Mouse (Mus musculus) layer of hippocampus, adult 9-11 months (tissue): ENCODE data around the gene St8sia4.

Experiments used
- DNase-seq: peaks from one replicate; pipeline ENCODE4 v3.0.0; 2022

St8sia4 gene

DNA sequence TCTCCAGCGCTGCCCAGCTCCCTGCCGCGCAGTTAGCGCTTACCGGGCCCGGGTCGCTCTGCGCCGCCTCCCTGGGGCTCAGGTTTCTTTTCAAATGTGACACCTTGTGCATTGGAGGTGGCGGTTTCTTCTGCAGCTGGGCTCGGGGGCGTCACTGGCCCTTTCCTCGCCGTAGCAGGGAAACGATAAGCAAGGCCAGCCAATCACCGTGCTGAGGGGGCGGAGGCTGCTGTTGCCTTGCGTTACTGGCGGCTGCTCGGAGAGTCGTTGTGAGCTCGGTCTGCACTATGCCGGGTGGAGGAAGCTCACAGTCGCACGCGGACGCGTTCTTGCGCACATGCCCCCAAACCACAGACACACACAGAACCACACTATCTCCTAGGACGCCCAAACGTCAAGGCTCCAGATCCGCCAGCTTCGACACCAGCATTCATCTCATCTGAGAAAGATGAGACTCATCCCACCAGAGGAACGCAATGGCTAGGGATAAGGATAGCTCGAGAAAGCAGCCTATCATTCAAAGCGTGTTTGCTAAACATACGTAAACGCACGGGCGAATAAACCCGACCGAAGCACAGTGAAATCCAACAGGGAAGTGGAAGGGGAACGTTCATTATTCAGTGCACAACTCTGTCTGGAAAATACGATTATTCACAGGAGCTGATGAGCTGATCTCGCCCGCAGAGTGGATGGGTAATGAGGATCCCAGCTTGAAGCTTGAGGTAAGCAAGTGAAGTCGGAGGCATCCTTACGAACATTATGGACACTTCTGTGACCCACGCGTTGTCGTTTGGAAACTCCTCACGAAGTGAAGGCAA, at the start of gene St8sia4:
St8sia4 (minus strand) TSS at position 137 of the 818 bp plus-strand sequence.
- DNase-seq, result peak; percentile 92

DNA sequence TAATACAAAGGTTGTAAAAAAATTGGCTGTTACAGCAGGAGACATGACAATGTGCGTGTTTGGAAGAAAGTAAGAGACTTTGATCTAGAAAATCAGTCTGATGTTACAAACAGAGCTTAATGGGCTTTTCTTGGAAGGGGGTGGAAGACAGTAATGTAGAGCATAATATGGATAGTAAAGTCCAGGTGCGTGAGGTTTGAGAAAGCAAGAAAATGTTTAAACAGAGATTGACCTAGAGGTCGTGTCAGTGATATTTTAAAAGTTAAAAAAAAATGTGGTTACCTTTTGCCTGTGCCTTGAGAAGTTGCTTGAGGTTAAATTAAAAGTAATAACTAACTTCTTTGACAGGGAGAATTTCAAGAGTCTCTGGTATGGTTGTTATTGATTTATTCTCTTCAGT, 41.8 kb upstream of the St8sia4 start:
- no peak for DNase-seq

DNA sequence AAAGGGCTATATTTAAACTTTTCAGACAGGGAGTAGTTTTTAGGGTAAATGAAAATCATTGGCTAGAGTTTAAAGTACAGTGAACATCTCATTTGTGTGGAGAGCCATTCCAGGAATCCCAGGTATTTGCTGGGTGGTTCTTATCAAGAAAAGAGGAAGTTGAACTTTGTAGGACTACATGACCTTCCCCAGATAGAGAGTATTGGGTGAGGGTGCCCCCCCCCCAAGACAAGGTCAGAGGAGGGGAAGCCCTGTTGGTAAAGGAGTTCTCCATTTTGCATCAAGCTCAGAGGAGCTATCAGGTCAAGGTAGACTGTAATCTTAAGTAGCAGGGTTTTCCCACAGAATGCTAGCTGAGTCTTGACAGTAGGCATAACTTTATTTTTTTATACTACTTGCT, 32.5 kb upstream of the St8sia4 start:
- DNase-seq, result no peak

DNA sequence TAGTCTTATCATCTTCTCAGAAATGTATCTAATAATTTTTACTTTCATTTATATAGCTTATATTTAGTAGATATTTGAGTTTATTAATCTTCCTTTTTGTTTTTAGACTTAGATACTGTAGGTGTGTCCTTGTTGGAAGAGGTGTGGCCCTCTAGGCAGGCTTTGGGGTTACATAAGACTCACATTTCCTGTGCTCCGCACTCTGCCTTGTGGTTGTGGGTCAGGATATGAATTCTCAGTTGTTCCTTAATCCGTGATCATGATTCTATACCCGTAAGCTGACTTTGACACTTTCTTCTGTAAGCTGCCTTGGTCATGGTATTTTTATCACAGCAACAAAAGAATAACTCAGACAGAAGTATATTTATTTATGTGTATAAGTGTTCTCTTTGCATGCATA, 6.7 kb upstream of the St8sia4 start:
- no peak for DNase-seq

DNA sequence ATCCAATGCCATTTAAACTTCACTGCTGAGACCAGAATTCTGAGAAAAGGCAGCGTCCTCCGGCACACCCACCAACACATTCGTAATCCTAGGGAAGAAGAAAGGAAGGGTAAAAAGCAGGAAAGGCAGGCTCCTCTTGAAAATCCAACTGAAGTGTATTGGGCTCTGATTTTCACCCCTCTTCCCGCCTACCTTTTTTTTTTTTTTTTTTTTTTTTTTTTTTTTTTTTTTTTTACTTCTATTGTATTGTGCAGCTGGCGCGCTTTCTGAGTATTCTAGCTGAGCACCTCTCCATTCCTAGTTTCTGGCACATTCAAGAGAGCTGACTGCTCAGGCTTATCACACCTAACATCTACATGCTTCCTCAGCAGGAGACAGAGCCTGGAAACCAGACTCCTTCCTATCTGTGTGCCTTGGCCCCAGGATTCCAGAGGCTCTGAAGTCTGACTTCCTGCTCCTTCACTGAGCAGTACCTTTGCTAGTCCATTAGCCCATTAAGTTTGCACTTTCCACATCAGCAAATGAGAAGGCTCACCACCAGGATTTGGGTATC, 958 bp upstream of the St8sia4 start:
- DNase-seq, result no peak

DNA sequence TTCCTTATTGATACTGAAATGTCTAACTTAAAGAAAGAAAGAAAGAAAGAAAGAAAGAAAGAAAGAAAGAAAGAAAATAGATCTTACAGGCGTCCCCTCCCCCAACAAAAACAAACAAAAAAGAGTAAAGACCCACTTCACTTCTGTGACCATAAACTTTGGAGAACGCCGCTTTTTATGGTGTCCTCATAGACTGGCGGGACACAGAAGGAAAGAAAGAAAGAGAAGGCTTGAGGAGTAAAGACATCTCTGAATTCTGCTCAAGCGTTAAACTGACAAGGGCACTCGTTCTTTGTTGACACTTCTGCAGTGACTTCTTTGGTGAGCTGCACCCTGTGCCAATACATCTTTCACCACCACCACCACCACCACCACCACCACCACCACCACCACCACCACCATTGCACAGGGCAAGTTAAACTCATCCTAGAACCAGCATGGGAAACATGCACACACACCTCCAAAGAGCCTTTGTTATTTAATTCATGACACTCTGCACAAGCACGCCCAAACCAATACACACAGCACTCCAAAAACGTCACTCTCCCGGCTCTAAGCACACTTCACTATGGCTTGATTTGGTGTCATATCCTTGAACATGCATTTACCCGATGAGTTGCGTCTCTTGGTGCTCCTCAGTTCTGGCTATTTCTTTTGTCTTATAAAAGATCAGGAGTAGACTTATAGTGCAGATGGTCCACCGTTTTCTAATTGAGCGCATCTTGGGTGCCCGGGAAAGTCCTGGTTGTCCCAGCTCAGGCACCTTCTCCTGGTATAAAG, 640 bp downstream of the St8sia4 start:
- DNase-seq, result peak; percentile 10

DNA sequence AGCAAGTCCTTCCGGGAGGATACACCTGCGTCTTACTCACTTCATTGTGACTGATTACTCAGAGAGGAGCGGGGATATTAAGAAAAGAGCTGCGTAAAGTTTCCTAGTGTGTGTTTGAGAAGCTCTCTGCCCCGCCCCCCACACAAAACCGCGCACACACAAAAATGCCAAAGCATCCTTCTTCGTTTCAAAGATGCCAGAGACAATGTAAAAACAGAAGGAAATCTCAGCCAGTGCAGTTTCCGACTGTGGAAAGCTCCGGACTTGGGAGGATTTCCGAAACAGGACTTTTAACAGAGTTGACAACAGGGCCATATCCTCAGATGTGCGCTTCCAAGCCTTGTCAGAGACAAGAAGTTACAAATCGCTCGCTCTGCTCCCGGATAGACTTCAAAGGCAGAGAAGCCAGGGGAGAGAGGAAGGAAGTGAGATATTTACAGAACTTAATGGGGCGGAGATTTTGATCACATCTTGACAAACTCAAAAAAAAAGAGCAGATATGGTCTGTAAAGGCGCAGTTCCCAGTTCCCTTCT, 1.4 kb downstream of the St8sia4 start:
- no peak for DNase-seq

DNA sequence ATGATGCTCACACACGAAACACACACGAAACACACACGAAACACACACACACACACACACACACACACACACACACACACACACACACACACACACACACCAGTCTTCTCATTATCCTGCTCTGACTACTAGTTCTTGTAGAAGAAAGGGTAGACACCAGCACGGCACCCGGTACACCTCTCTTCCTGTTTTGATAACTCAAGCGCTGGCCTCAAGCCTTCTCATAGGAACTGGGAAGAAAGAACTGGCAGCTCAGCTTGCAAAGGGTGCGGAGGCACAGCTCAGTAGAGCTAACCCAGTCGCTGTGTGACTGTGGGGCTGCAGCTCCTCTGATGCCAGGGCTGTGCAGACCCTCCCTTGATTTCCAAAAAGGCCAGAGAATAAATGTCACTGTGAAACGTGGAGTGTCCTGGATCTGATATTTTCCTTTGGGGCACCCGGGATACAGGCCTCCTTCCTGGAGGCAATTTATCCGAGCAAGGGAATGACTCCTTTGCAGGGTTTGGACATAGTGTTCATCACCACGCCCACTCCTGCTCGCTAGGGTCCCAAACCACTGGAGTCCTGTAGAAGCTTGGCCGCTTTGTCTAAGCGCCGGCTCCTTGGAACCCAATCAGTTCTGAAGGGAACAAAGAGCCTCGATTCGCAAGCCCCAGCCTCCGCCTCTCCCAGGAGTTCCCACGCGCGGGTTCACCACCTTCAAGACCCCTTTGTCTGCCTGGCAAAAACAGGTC, 2.2 kb downstream of the St8sia4 start:
- no peak for DNase-seq

DNA sequence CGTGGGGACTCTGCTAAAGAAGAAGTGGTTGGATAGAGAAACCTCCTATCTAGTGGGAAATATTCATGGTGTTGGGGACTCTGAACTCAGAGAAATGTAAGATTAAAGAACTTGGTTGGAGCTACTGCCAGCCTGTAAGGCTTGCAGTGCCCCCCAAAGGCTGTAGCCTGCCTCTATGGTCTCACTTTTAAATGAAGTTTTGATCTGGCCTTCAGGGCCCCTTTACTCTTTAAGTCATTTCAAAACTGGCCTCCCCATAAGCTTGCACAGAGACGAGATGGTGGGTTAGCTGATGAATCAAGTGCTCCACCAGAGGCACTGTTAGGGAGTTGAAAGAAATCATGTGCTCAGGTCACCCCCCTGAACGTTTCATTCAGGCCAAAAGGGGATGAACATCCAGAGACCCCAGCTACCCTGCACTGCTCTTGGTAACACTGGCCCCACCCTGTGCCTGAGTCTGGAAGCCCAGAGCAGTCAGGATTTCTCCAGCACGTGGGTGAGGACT, 3.0 kb downstream of the St8sia4 start:
- DNase-seq, result no peak

DNA sequence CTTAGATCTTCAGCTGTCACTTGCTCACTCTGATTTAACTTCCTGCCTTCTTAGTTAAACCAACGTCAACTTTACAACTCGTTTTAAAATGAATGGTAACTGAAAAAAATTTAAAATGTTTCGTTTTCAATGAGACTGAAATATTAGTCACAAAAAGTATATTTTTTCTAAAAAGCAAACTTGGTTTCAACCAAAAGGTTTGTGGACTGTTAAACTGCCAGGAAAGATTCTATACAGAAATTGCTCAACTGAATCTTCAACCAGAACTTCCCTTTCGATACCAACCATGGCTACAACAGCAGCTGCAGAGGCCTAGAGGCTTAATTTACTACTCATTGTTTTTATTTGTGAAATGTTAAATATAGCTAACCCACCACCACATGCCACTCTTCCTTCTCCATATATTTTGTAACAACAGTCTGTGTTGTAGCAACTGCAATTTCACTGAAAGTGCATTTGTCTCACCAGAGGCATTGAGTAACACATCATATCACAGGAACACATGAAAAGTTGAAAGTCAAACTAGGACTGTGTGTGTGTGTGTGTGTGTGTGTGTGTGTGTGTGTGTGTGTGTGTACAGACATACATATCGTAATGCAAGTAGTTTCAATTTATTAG, 10.2 kb downstream of the St8sia4 start:
- peak; percentile 6 for DNase-seq

DNA sequence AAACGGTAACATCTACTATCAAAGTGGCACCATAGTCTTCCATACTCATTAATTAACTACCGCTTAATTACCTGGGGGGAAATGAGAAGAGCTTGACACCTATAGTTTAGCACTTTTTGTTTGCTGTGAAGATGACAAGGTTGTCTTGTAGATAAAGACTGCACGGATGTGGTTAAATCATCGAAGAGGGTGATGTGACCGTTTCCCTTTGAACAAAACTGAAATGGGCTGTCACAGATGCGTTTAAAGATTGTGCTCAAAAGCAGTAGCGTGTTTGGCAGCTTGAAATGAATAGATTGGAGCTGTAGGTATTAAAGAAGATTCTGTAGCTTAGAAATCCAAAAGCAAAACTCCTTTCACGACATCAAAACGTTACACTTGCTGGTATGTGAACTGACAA, 11.8 kb downstream of the St8sia4 start:
- DNase-seq, result no peak

DNA sequence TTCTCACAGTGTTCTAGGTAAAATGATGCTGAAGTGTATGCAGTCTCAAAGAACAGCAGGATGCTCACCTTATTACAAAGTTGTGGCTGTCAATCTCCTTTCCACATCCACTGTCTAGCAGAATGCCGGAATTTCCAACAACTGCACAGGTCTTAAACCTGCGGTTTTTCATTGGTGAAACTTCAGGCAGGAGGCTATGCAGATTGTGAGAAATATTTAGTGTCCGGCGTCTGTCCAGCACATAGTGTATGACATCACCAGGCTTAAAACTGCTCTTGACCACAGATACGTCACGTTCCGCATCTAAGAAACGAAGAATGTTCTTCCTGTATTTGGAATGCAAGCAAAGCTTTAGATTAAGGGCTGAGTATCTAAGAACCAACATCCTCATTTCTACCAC, 13.9 kb downstream of the St8sia4 start:
- no peak for DNase-seq

DNA sequence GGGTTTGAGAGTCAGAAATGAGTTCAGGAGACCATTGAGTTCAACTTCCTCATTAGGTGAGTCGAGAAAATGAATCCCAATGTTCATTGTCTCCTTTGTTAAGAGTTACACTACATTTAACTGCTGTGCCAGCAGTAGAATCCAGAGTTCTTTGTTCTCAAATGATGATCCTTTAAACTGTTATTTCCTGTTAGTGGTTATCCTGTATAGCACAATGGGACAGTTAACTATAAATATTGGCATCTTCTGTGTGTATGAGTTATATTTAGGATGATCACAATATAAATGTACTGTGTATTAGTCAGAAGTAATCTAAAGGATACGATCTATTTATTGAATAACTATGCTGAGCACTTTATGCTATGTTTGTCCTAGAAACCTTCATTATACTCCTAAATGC, 23.1 kb downstream of the St8sia4 start:
- no peak for DNase-seq

DNA sequence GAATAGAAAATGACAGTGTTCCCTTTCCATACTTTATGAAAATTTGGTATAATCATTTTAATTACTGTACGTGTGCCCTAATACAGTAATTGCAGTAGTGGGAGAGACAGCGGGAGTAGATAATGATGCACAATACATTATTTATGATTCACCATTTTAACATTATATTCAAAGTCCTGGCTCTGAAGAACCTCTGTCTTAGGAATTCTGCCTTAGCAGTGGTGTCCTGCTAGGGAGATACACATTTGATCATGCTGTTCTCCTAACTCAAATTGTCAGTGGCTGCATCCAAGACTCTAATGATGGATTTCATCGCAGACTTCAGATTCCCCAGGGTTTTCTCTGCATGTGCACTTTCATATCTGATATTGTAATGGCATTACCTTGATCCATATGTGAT, 28.4 kb downstream of the St8sia4 start:
- DNase-seq, result no peak

DNA sequence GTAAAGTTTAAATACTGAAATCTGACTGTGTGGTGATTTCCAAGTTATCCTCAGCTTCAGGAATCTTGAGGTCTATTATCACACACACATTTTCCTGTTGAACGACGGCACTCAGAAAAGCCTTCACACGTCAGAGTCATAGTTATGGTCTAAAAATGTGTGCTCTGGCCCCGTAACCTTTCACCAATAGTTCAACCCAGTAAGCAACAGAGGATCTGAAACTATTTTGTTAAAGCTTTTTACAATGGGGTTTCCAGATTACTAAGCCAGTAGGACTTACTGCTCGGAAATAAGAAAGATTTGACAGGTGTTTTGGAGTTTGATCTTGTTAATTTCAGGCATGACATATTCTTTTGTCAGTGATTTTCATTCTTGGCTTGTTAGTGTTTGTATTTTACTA, 43.0 kb downstream of the St8sia4 start:
- no peak for DNase-seq

DNA sequence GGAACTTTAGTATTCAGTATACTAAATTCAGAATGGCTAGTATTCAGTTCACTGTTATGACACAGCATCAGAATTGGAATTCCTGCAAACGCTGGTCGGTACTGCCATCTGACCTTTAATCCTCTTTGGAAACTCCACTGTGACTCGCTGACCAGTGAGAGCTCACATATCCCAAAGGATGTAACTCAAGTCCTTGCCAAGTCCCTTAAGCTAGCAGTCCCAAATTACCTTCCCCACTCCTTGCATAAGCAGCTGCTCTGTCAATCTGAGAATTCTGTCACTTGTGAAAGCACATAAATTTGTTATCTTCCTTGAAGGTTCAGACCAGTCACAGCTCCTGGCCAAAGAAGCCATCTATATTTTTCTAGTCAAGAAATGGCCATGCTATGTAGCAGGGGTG, 48.7 kb downstream of the St8sia4 start:
- no peak for DNase-seq

DNA sequence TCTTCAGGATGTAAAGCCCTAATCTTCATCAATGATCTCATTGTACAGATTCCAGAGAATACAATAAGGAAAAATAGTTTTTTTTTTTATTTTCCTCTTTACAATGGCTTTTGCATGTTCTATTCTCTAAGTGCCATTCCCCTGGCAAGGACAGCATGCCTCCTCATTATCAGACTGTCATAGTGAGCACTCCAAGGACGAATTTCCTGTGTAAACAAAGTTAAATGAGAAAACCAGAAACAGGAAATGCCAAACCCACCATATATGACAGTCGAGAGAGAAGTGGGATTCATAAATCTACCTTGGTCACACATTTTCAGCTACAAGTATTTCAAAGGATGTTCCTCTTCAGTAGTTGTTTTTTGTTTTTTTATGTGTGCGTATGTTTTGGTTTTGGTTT, 49.2 kb downstream of the St8sia4 start:
- DNase-seq, result no peak

DNA sequence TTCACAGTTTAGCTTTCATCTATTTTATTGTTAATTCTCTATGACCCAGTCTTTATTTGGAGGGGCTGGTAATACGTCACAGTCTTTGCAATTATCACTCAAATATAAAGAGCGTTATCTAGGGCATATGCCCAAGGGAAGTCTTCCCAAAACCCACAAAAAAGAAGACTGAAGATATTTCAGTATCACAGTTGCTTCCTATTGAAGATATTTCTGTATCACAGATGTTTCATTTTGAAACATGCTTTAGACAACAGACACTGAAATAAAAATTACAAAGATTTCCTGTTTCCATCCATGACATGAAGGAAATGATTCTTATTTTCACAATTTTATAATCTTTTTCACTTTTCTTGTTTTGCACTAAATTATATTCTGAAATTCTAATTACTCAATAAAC, 57.4 kb downstream of the St8sia4 start:
- no peak for DNase-seq

DNA sequence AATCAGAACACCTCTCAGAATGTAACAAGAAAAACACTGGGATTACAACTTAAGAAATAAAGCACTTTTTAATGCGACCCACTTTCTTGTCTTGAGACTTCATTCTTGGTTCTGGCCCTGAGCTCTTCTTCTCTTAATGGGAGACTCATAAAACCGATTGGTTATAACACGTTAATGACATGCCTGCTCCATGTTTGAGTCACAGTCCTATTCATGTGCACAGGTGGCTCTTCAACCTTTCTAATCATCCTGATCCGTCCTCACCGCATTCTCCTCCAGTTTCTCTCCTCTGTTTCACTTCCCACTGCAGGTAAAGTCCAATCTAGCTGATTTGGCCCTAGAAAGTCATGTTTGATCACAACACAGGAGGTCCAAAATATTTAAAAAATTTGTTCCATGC, 58.3 kb downstream of the St8sia4 start:
- no peak for DNase-seq

DNA sequence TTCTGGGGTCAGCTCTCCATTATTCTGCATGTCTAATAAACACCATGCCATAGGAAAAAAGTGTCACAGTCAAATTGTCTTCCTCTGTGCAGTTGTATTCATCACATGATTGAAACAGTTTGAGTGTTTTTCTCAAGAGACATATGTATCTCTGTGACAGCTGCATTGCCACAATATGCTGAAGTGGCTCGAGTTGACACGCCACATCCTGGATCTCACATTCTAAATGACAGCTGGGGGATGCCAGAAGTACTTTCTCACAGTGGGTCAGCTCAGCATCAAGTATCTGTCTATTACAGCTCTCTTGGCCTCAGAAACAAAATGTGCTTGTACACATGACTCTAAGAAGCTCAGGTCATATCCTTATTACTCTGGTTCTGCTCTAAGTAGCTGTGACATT, 61.9 kb downstream of the St8sia4 start:
- no peak for DNase-seq

DNA sequence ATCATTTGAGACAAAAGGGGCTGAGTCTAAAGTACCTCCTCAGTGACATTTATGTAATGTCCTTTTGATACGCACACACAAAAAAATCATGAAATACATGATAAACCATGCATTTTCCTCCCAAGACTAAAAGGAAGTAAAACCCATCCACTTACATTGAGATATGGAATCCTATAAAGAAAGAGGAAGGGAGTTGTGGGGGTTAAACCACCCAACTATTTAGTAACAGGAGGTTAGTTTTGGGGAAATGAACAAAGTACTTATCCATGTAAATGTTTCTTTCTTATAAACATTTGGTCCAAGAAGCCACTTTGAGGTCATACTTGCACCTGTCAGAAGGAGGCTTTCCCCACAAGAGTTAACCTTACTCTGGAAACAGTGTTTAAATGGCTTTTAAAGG, 69.3 kb downstream of the St8sia4 start:
- DNase-seq, result no peak

DNA sequence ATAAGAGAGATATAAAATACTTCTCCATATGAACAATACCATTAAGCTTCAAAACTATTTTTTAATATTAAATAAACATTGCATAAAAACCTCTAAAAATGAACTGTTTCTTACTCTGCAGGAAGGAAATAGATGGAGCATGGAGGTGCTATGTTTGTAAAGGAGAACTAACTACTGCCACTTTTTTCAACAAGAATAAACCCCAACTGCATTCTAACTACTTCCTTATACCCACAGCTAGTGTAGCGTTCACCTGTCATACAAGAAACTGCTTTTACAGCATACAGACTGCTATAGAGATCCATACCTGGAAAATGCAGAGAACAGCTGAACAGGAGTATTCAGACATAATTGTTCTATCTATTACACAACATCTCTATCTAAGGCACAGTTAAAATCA, 70.5 kb downstream of the St8sia4 start:
- DNase-seq, result no peak

DNA sequence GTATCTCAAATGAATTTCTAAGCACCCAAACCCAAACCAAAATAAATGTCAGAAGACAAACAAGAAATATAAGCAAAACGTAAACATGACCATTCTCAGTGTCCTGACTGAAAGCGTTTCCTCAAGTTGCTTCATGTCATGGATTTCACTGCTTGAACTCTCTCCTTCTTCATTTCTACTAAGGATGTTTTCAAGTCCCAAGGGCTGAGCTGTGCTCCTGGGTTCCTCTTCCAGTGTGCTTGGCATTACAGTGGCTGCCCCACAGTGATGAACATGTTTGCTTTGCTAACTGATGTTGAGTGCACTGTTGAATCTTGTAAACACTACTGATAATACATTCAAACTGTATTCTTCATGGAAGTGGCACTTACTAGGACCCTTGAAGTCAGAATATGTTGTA, 76.3 kb downstream of the St8sia4 start:
- no peak for DNase-seq
